ENCODE assay signal across 14 mouse cellular contexts in genomic region chr1:89922282-89922681, GRCm38 (mm10). TPM values are rescaled to one million over a fixed set of nuclear protein-coding genes. Genes with fewer than 3 reads are reported as not detected.
DNase-seq lines count a peak whose midpoint lies in the region; ATAC-seq and TF ChIP-seq lines count a peak whose summit lies in the region.
"Had no signal": no experiment of that assay in that cellular context is flagged by ENCODE, and none has a peak within 500 bp of the region (broad histone marks: within the 10 kb centered on the region; RNA-seq: fewer than 3 reads in every experiment).

No protein-coding gene starts in this region.

- peak; percentile 6; the same call in 1 of the 2 replicates for ATAC-seq in midbrain, embryonic 11.5 days (ENCODE audit: low FRiP score)
- ATAC-seq in stomach, postnatal 0 days (ENCODE audit: low FRiP score, low TSS enrichment) = no peak
- ATAC-seq in CD4-positive, CD25-positive, alpha-beta regulatory T cell, adult 4 months = no peak

- H3K4me2 ChIP-seq in midbrain, embryonic 11.5 days = peak overlapping the region; percentile 32; the same call in 1 of the 2 replicates
- H3K4me2 ChIP-seq in stomach, postnatal 0 days (replicated peaks; ENCODE audit: low read depth) = no peak overlapping the region

- H3K9ac ChIP-seq in midbrain, embryonic 11.5 days (ENCODE audit: low read length) = no peak overlapping the region
- H3K9ac ChIP-seq in stomach, postnatal 0 days (ENCODE audit: low read length) = no peak overlapping the region

- 2% methylated on average over 7 of the region's 7 CpGs for WGBS in heart, embryonic 10.5 days
- WGBS in midbrain, embryonic 11.5 days = 2% methylated on average over 7 of the region's 7 CpGs
- 3% methylated on average over 7 of the region's 7 CpGs for WGBS in stomach, postnatal 0 days

- no peak overlapping the region for H3K27ac ChIP-seq in heart, embryonic 10.5 days
- no peak overlapping the region for H3K27ac ChIP-seq in midbrain, embryonic 11.5 days (ENCODE audit: low read depth, low read length)
- H3K27ac ChIP-seq in stomach, postnatal 0 days (replicated peaks) = no peak overlapping the region

- peak overlapping the region; percentile 53 for H3K4me3 ChIP-seq in heart, embryonic 10.5 days
- no peak overlapping the region for H3K4me3 ChIP-seq in midbrain, embryonic 11.5 days (ENCODE audit: low read depth, low read length)
- no peak overlapping the region for H3K4me3 ChIP-seq in stomach, postnatal 0 days (ENCODE audit: low read depth, low read length)

- H3K36me3 ChIP-seq in heart, embryonic 10.5 days = no peaks in the 10 kb centered on the region
- H3K36me3 ChIP-seq in midbrain, embryonic 11.5 days (ENCODE audit: control insufficient read depth, insufficient read depth, low read length) = no peaks in the 10 kb centered on the region
- no peaks in the 10 kb centered on the region for H3K36me3 ChIP-seq in stomach, postnatal 0 days (ENCODE audit: control insufficient read depth, insufficient read depth, low read length)

- TF ChIP-seq CTCF in stomach, postnatal 0 days (IDR thresholded peaks at IDR 0.05; ENCODE audit: low read depth) = no peak

- TF ChIP-seq EP300 in stomach, postnatal 0 days (optimal IDR thresholded peaks at IDR 0.05) = no peak

- intact Hi-C loops in heart, postnatal 10 days (cut with DNase I) = no loop called here

- peaks cover 25% of the 10 kb centered on the region for H3K4me1 ChIP-seq in heart, embryonic 10.5 days
- H3K4me1 ChIP-seq in midbrain, embryonic 11.5 days (ENCODE audit: control insufficient read depth, insufficient read depth, low read length) = peaks cover 22% of the 10 kb centered on the region
- no peaks in the 10 kb centered on the region for H3K4me1 ChIP-seq in stomach, postnatal 0 days (replicated peaks; ENCODE audit: control insufficient read depth, insufficient read depth)

- DNase-seq in heart, embryonic 10.5 days (ENCODE audit: low spot score) = no peak
- DNase-seq in heart, postnatal 10 days = no peak
- peak; percentile 31 for DNase-seq in testis, postnatal 10 days (ENCODE audit: low spot score)
- no peak for DNase-seq in testis, postnatal 14 days (ENCODE audit: low spot score)
- peak; percentile 93 for DNase-seq in midbrain, embryonic 11.5 days (ENCODE audit: low spot score, missing footprints)
- no peak for DNase-seq in stomach, postnatal 0 days (ENCODE audit: low spot score)
- DNase-seq in lung, postnatal 14 days = no peak
- DNase-seq: cerebellum, postnatal 25 days; gastrocnemius, postnatal 36 days; kidney, postnatal 10 days; lung, adult 2 months had no signal

- peaks cover 100% of the 10 kb centered on the region for H3K27me3 ChIP-seq in heart, embryonic 10.5 days (ENCODE audit: insufficient read depth, poor library complexity, severe bottlenecking)
- H3K27me3 ChIP-seq in midbrain, embryonic 11.5 days (ENCODE audit: control insufficient read depth, insufficient read depth, low read length) = peaks cover 100% of the 10 kb centered on the region
- H3K27me3 ChIP-seq in stomach, postnatal 0 days (ENCODE audit: control insufficient read depth, insufficient read depth, low read length) = peaks cover 32% of the 10 kb centered on the region

- peaks cover 4% of the 10 kb centered on the region for H3K9me3 ChIP-seq in heart, embryonic 10.5 days
- H3K9me3 ChIP-seq in midbrain, embryonic 11.5 days (ENCODE audit: control insufficient read depth, low read length) = peaks cover 3% of the 10 kb centered on the region; the same call in 1 of the 2 replicates
- H3K9me3 ChIP-seq in stomach, postnatal 0 days (ENCODE audit: control insufficient read depth, low read length) = no peaks in the 10 kb centered on the region

RNA-seq across cellular contexts. Expression of gene Gbx2, which starts 8.7 kb away (rescaled TPM):
- polyA plus RNA-seq in heart, embryonic 10.5 days (2016; fragmentation: Nextera tagmentation; extraction: Ambion mirVana) = 0.94 and 1.9 TPM in 2 replicates
- not detected for total RNA-seq in heart, postnatal 10 days (2021)
- polyA plus RNA-seq in midbrain, embryonic 11.5 days (2014; fragmentation: Nextera tagmentation; extraction: Ambion mirVana) = 9.6 TPM in 2 replicates
- polyA plus RNA-seq in stomach, postnatal 0 days (2015; fragmentation: Nextera tagmentation; extraction: Ambion mirVana) = not detected in 2 replicates
- not detected for polyA plus RNA-seq in CD4-positive, CD25-positive, alpha-beta regulatory T cell, adult 4 months (2017; shearing (Covaris generic))
- total RNA-seq: adrenal gland, adult 18-20 months had no signal
- polyA plus RNA-seq: urinary bladder, adult 2 months had no signal

Comparison
In these comparisons a context has a peak if more than half of its experiments do, and no peak if none do; other contexts are left out.
1. DNase-seq: peak in testis, postnatal 10 days (single experiment) and midbrain, embryonic 11.5 days (single experiment); none in heart, embryonic 10.5 days (single experiment), heart, postnatal 10 days (0 of 2), testis, postnatal 14 days (single experiment), stomach, postnatal 0 days (single experiment) and lung, postnatal 14 days (single experiment).